Mouse (Mus musculus) CH12.LX (cell line): Measurements from ENCODE around the gene Fam122a. TPM values are rescaled to one million over a fixed set of nuclear protein-coding genes. Genes with fewer than 3 reads are reported as not detected.

ENCODE experiments used
- DNase-seq: peaks from one replicate; pipeline ENCODE4 v3.0.0-alpha.2; 2013; ENCODE audit errors: extremely low read depth
- H3K27ac ChIP-seq: 2 replicates; pipeline ENCODE4 v1.5.1; 2012; ENCODE audit warnings: low read depth, mild to moderate bottlenecking, control low read depth, moderate library complexity; ENCODE audit not compliant: insufficient read depth
- H3K27me3 ChIP-seq: replicated peaks from 2 replicates; pipeline ENCODE3; 2012; ENCODE audit warnings: inconsistent platforms
- H3K36me3 ChIP-seq, 2 experiments: replicated peaks in 1 of 2; 2 replicates each; pipeline versions ENCODE3 to v1.6.1; 2012; ENCODE audit warnings: inconsistent platforms in 1 of 2, low read length in 1 of 2, mild to moderate bottlenecking in 1 of 2, mixed read lengths in 1 of 2, moderate library complexity in 1 of 2; ENCODE audit not compliant: control insufficient read depth in 1 of 2, insufficient read depth in 1 of 2
- H3K4me1 ChIP-seq, 2 experiments: 2 replicates each; pipeline ENCODE4 v1.6.1; 2012; ENCODE audit warnings: inconsistent platforms in 1 of 2, moderate library complexity in 1 of 2; ENCODE audit not compliant: insufficient read depth in 2 of 2, control insufficient read depth in 1 of 2
- H3K4me2 ChIP-seq: 2 replicates; pipeline ENCODE4 v1.6.1; 2012; ENCODE audit warnings: low read depth, mild to moderate bottlenecking, control low read depth; ENCODE audit not compliant: poor library complexity, insufficient read depth, severe bottlenecking
- H3K4me3 ChIP-seq, 3 experiments: fragments of 150-350 bp in 1 of 3; sonication (generic) in 1 of 3; replicated peaks in 1 of 3; 2 replicates each; pipeline versions ENCODE3 to v1.5.1; 2011 to 2012; ENCODE audit warnings: low read depth in 2 of 3, low read length in 2 of 3, mild to moderate bottlenecking in 2 of 3, moderate library complexity in 2 of 3, control low read depth in 1 of 3, improper control_type of control experiment in 1 of 3, inconsistent platforms in 1 of 3, mixed read lengths in 1 of 3; ENCODE audit not compliant: poor library complexity in 1 of 3
- H3K79me2 ChIP-seq: replicated peaks from 2 replicates; pipeline ENCODE4 v1.6.1; 2012; ENCODE audit warnings: mild to moderate bottlenecking, moderate library complexity; ENCODE audit not compliant: control insufficient read depth, poor library complexity, insufficient read depth, severe bottlenecking; ENCODE audit errors: extremely low read depth
- H3K9ac ChIP-seq: 2 replicates; pipeline ENCODE4 v1.6.1; 2012; ENCODE audit warnings: low read depth, mild to moderate bottlenecking, control low read depth, moderate library complexity; ENCODE audit not compliant: insufficient read depth
- H3K9me3 ChIP-seq: replicated peaks from 2 replicates; pipeline ENCODE3; 2012; ENCODE audit warnings: low read length, inconsistent platforms, mixed read lengths
- BHLHE40 ChIP-seq: IDR thresholded peaks from 2 replicates; pipeline ENCODE4 v1.6.1; 2011; ENCODE audit warnings: mild to moderate bottlenecking, low read depth, low read length, improper control_type of control experiment
- CHD1 ChIP-seq: IDR thresholded peaks from 2 replicates; pipeline ENCODE4 v1.6.1; 2012; ENCODE audit warnings: low read depth, low read length, improper control_type of control experiment, inconsistent platforms
- E2F4 ChIP-seq: IDR thresholded peaks from 2 replicates; pipeline ENCODE4 v1.6.1; 2011; ENCODE audit warnings: low read depth, low read length, improper control_type of control experiment; ENCODE audit not compliant: insufficient replicate concordance
- ELF1 ChIP-seq: IDR thresholded peaks from 2 replicates; pipeline ENCODE4 v1.6.1; 2014; ENCODE audit warnings: low read depth, mild to moderate bottlenecking, inconsistent platforms, low read length, improper control_type of control experiment
- ETS1 ChIP-seq: conservative IDR thresholded peaks from 2 replicates; pipeline ENCODE4 v1.6.1; 2012; ENCODE audit warnings: low read depth, mild to moderate bottlenecking, inconsistent platforms, low read length, improper control_type of control experiment, moderate library complexity
- GABPA ChIP-seq: IDR thresholded peaks from 2 replicates; pipeline ENCODE4 v1.6.1; 2012; ENCODE audit warnings: low read depth, low read length, improper control_type of control experiment, inconsistent platforms; ENCODE audit not compliant: insufficient replicate concordance
- HCFC1 ChIP-seq: IDR thresholded peaks from 2 replicates; pipeline ENCODE4 v1.6.1; 2012; ENCODE audit warnings: low read depth, mild to moderate bottlenecking, inconsistent platforms, low read length, improper control_type of control experiment
- IRF4 ChIP-seq: IDR thresholded peaks from 2 replicates; pipeline ENCODE4 v1.6.1; 2014; ENCODE audit warnings: low read depth, mild to moderate bottlenecking, inconsistent platforms, low read length, improper control_type of control experiment
- JUN ChIP-seq: IDR thresholded peaks from 2 replicates; pipeline ENCODE4 v1.6.1; 2011; ENCODE audit warnings: low read depth, mild to moderate bottlenecking, low read length, improper control_type of control experiment, moderate library complexity; ENCODE audit not compliant: insufficient read depth
- JUND ChIP-seq: conservative IDR thresholded peaks from 2 replicates; pipeline ENCODE4 v1.6.1; 2011; ENCODE audit warnings: low read depth, low read length, improper control_type of control experiment
- MAX ChIP-seq: IDR thresholded peaks from 2 replicates; pipeline ENCODE4 v1.6.1; 2011; ENCODE audit warnings: low read length, improper control_type of control experiment
- MEF2A ChIP-seq: IDR thresholded peaks from 2 replicates; pipeline ENCODE4 v1.6.1; 2014; ENCODE audit warnings: low read depth, mild to moderate bottlenecking, inconsistent platforms, low read length, improper control_type of control experiment, borderline replicate concordance
- MXI1 ChIP-seq: IDR thresholded peaks from 2 replicates; pipeline ENCODE4 v1.6.1; 2011; ENCODE audit warnings: mild to moderate bottlenecking, low read depth, low read length, improper control_type of control experiment
- MYC ChIP-seq: IDR thresholded peaks from 2 replicates; pipeline ENCODE4 v1.6.1; 2011; ENCODE audit warnings: low read depth, mild to moderate bottlenecking, improper control_type of control experiment, low read length
- NRF1 ChIP-seq: IDR thresholded peaks from 2 replicates; pipeline ENCODE4 v1.6.1; 2014; ENCODE audit warnings: low read depth, mild to moderate bottlenecking, inconsistent platforms, low read length, improper control_type of control experiment, moderate library complexity
- PAX5 ChIP-seq: IDR thresholded peaks from 2 replicates; pipeline ENCODE4 v1.6.1; 2012; ENCODE audit warnings: low read length, inconsistent platforms, mixed read lengths
- POLR2A ChIP-seq: IDR thresholded peaks from 2 replicates; pipeline ENCODE4 v1.6.1; 2011; ENCODE audit warnings: low read depth, mild to moderate bottlenecking, improper control_type of control experiment, low read length
- POLR2AphosphoS2 ChIP-seq: IDR thresholded peaks from 2 replicates; pipeline ENCODE4 v1.6.1; 2011; ENCODE audit warnings: low read depth, low read length, improper control_type of control experiment
- RAD21 ChIP-seq: IDR thresholded peaks from 2 replicates; pipeline ENCODE4 v1.6.1; 2011; ENCODE audit warnings: low read depth, mild to moderate bottlenecking, low read length, improper control_type of control experiment, moderate library complexity
- RCOR1 ChIP-seq: conservative IDR thresholded peaks from 2 replicates; pipeline ENCODE4 v1.6.1; 2012; ENCODE audit warnings: low read depth, mild to moderate bottlenecking, inconsistent platforms, low read length, improper control_type of control experiment
- SIN3A ChIP-seq: IDR thresholded peaks from 2 replicates; pipeline ENCODE4 v1.6.1; 2012; ENCODE audit warnings: low read length, improper control_type of control experiment, inconsistent platforms
- TBP ChIP-seq: conservative IDR thresholded peaks from 2 replicates; pipeline ENCODE4 v1.6.1; 2011; ENCODE audit warnings: low read depth, low read length, improper control_type of control experiment
- UBTF ChIP-seq: IDR thresholded peaks from 2 replicates; pipeline ENCODE4 v1.6.1; 2012; ENCODE audit warnings: low read depth, mild to moderate bottlenecking, inconsistent platforms, low read length, improper control_type of control experiment, moderate library complexity
- USF2 ChIP-seq: conservative IDR thresholded peaks from 2 replicates; pipeline ENCODE4 v1.6.1; 2011; ENCODE audit warnings: low read depth, low read length, improper control_type of control experiment
- ZC3H11A ChIP-seq: IDR thresholded peaks from 2 replicates; pipeline ENCODE4 v1.6.1; 2012; ENCODE audit warnings: low read depth, mild to moderate bottlenecking, inconsistent platforms, low read length, improper control_type of control experiment
- ZKSCAN1 ChIP-seq: IDR thresholded peaks from 2 replicates; pipeline ENCODE4 v1.6.1; 2012; ENCODE audit warnings: low read depth, inconsistent platforms, low read length, improper control_type of control experiment, borderline replicate concordance
- ZNF384 ChIP-seq: IDR thresholded peaks from 2 replicates; pipeline ENCODE4 v1.6.1; 2012; ENCODE audit warnings: low read depth, low read length, improper control_type of control experiment, inconsistent platforms
- dilution Hi-C: fragments of 300-500 bp; cut with MboI; formaldehyde crosslinking; loops from 2 replicates; pipeline ENCODE4 v1.14.3; 2020; ENCODE audit warnings: low sequenced_read_pairs; ENCODE audit not compliant: extremely low pct_unique_long_range_greater_than_20kb, extremely low pct_ligation_motif_present
- in situ Hi-C: fragments of 300-500 bp; cut with MboI; formaldehyde crosslinking; loops from 3 replicates; pipeline ENCODE4 v1.14.3; 2019; ENCODE audit warnings: low sequenced_read_pairs, low pct_ligation_motif_present, low pct_unique_long_range_greater_than_20kb, mixed read lengths
- polyA plus RNA-seq: library from polyadenylated mRNA; unstranded; fragments of >175 nt; gene quantifications from 2 replicates; pipeline ENCODE4 v1.2.1, GENCODE M21; 2012; ENCODE audit warnings: low read depth; ENCODE audit not compliant: insufficient read length
- total RNA-seq, 2 experiments: library from RNA; depleted of rRNA; stranded (reverse); fragments of 300-350 nt in 1 of 2; fragments of >200 nt in 1 of 2; gene quantifications; 2 replicates each; pipeline ENCODE4 v1.2.3; 2012 to 2014

The Fam122a gene
- total and polyA plus RNA-seq, 3 experiments, result 2.6 to 34.6 (median 4.5) TPM

- H3K4me1 ChIP-seq, result peaks cover 5 to 9% of the 10 kb centered on the region in 2 experiments; a peak in 3 of 4 replicates
- no peak overlapping the region for H3K4me3 ChIP-seq
- no peaks in the 10 kb centered on the region for H3K27me3 ChIP-seq
- DNase-seq, result no peak
- dilution Hi-C loops, result no loop called here
- H3K27ac ChIP-seq, result no peak overlapping the region
- in situ Hi-C loops, result no loop called here
- H3K9ac ChIP-seq, result no peak overlapping the region
- peaks cover 2% of the 10 kb centered on the region for H3K79me2 ChIP-seq
- H3K4me2 ChIP-seq, result no peak overlapping the region
- no peaks in the 10 kb centered on the region for H3K9me3 ChIP-seq
- H3K36me3 ChIP-seq, result peaks cover 3 to 18% of the 10 kb centered on the region in 2 experiments
- TF ChIP-seq MEF2A (no peak), GABPA (no peak), E2F4 (no peak), JUND (no peak), BHLHE40 (no peak), NRF1 (no peak), PAX5 (no peak), RCOR1 (no peak), JUN (no peak), POLR2AphosphoS2 (no peak), ELF1 (no peak), MYC (no peak), IRF4 (no peak), SIN3A (no peak), CHD1 (no peak), ZNF384 (no peak)
Observed at GRCm38 (mm10) chr19:24471538-24471937, 5.6 kb downstream of the Fam122a start.

GRCm38 (mm10) chr19:24469216-24469615, 7.9 kb downstream of the Fam122a start:
- Histone ChIP-seq H3K4me1 (no peaks in the 10 kb centered on the region), H3K36me3 (peaks cover 0 to 11% of the 10 kb centered on the region in 2 experiments), H3K9me3 (no peaks in the 10 kb centered on the region), H3K9ac (no peak overlapping the region), H3K79me2 (no peaks in the 10 kb centered on the region), H3K4me2 (no peak overlapping the region), H3K27ac (no peak overlapping the region), H3K27me3 (no peaks in the 10 kb centered on the region)
- no peak for DNase-seq
- in situ Hi-C loops, result no loop called here
- dilution Hi-C loops, result no loop called here
- TF ChIP-seq ZNF384 (no peak), POLR2A (no peak), UBTF (no peak), HCFC1 (no peak), NRF1 (no peak), ZKSCAN1 (no peak), PAX5 (no peak), MYC (no peak), USF2 (no peak), TBP (no peak), IRF4 (no peak), POLR2AphosphoS2 (no peak), RAD21 (no peak), MAX (no peak), ELF1 (no peak), BHLHE40 (no peak), ZC3H11A (no peak), GABPA (no peak), MXI1 (no peak), ETS1 (no peak)
- TF ChIP-seq, all 38 proteins: peak for 0
- no peak overlapping the region for H3K4me3 ChIP-seq
